Mouse (Mus musculus): ENCODE data around the gene Mad1l1. TPM values are rescaled to one million over a fixed set of nuclear protein-coding genes. Genes with fewer than 3 reads are reported as not detected.
A peak's percentile ranks its signal among the peaks of the same experiment; 100 is the strongest.

The Mad1l1 gene
- polyA plus RNA-seq, 1 experiment from 2014 or later, result 43.7 TPM

- WGBS, result 88% methylated on average over 3 of the region's 3 CpGs
- ATAC-seq (replicated peaks; ENCODE audit: insufficient number of reproducible peaks, low FRiP score, low TSS enrichment, low read depth), result no peak
- H3K4me2 ChIP-seq (ENCODE audit: low read depth, low read length), result no peak overlapping the region
Measured at GRCm38 (mm10) chr5:139991531-139991930, 329.8 kb downstream of the Mad1l1 start.

GRCm38 (mm10) chr5:139985073-139985746, 336.1 kb downstream of the Mad1l1 start:
- H3K36me3 ChIP-seq (replicated peaks; ENCODE audit: control insufficient read depth, insufficient read depth, low read depth, low read length), result no peaks in the 10 kb centered on the region
- H3K4me2 ChIP-seq (ENCODE audit: low read depth, low read length), result no peak overlapping the region
- ATAC-seq (replicated peaks; ENCODE audit: insufficient number of reproducible peaks, low FRiP score, low TSS enrichment, low read depth) (no peak), DNase-seq (ENCODE audit: low spot score) (no peak)
- H3K4me1 ChIP-seq (ENCODE audit: control insufficient read depth, insufficient read depth, low read length), result no peaks in the 10 kb centered on the region
- no peak overlapping the region for H3K9ac ChIP-seq (replicated peaks; ENCODE audit: low read length)
- H3K27ac ChIP-seq (replicated peaks; ENCODE audit: low read depth, low read length), result no peak overlapping the region
- no peaks in the 10 kb centered on the region for H3K27me3 ChIP-seq (ENCODE audit: control insufficient read depth, insufficient read depth, low read length)
- peaks cover 2% of the 10 kb centered on the region; the same call in 1 of the 2 replicates for H3K9me3 ChIP-seq (replicated peaks; ENCODE audit: control insufficient read depth, low read length)
- no peak overlapping the region for H3K4me3 ChIP-seq (ENCODE audit: low read depth, low read length)
- 37% methylated on average over 18 of the region's 18 CpGs for WGBS

More at GRCm38 (mm10) chr5:139991531-139991930, 329.8 kb downstream of the Mad1l1 start:
- Histone ChIP-seq H3K27ac (replicated peaks; ENCODE audit: low read depth, low read length) (no peak overlapping the region), H3K36me3 (replicated peaks; ENCODE audit: control insufficient read depth, insufficient read depth, low read depth, low read length) (no peaks in the 10 kb centered on the region), H3K4me3 (ENCODE audit: low read depth, low read length) (no peak overlapping the region), H3K4me1 (ENCODE audit: control insufficient read depth, insufficient read depth, low read length) (no peaks in the 10 kb centered on the region), H3K9ac (replicated peaks; ENCODE audit: low read length) (no peak overlapping the region), H3K9me3 (replicated peaks; ENCODE audit: control insufficient read depth, low read length) (peaks cover 2% of the 10 kb centered on the region; the same call in 1 of the 2 replicates), H3K27me3 (ENCODE audit: control insufficient read depth, insufficient read depth, low read length) (no peaks in the 10 kb centered on the region)
- DNase-seq (ENCODE audit: low spot score), result no peak

GRCm38 (mm10) chr5:139981976-139982375, 339.4 kb downstream of the Mad1l1 start:
- ATAC-seq (replicated peaks; ENCODE audit: insufficient number of reproducible peaks, low FRiP score, low TSS enrichment, low read depth) (no peak), DNase-seq (ENCODE audit: low spot score) (no peak)
- no peak overlapping the region for H3K4me3 ChIP-seq (ENCODE audit: low read depth, low read length)
- no peaks in the 10 kb centered on the region for H3K27me3 ChIP-seq (ENCODE audit: control insufficient read depth, insufficient read depth, low read length)
- H3K9ac ChIP-seq (replicated peaks; ENCODE audit: low read length), result no peak overlapping the region
- 93% methylated on average over 1 of the region's 1 CpGs for WGBS
- no peaks in the 10 kb centered on the region for H3K36me3 ChIP-seq (replicated peaks; ENCODE audit: control insufficient read depth, insufficient read depth, low read depth, low read length)
- no peak overlapping the region for H3K27ac ChIP-seq (replicated peaks; ENCODE audit: low read depth, low read length)
- H3K4me1 ChIP-seq (ENCODE audit: control insufficient read depth, insufficient read depth, low read length), result no peaks in the 10 kb centered on the region
- H3K4me2 ChIP-seq (ENCODE audit: low read depth, low read length), result no peak overlapping the region
- H3K9me3 ChIP-seq (replicated peaks; ENCODE audit: control insufficient read depth, low read length), result no peaks in the 10 kb centered on the region

- Histone ChIP-seq H3K9ac (replicated peaks; ENCODE audit: low read length) (no peak overlapping the region), H3K27me3 (ENCODE audit: control insufficient read depth, insufficient read depth, low read length) (no peaks in the 10 kb centered on the region), H3K36me3 (replicated peaks; ENCODE audit: control insufficient read depth, insufficient read depth, low read depth, low read length) (no peaks in the 10 kb centered on the region), H3K4me1 (ENCODE audit: control insufficient read depth, insufficient read depth, low read length) (no peaks in the 10 kb centered on the region), H3K4me2 (ENCODE audit: low read depth, low read length) (no peak overlapping the region), H3K27ac (replicated peaks; ENCODE audit: low read depth, low read length) (no peak overlapping the region), H3K4me3 (ENCODE audit: low read depth, low read length) (no peak overlapping the region), H3K9me3 (replicated peaks; ENCODE audit: control insufficient read depth, low read length) (no peaks in the 10 kb centered on the region)
- no peak for DNase-seq (ENCODE audit: low spot score)
- 82% methylated on average over 9 of the region's 9 CpGs for WGBS
- no peak for ATAC-seq (replicated peaks; ENCODE audit: insufficient number of reproducible peaks, low FRiP score, low TSS enrichment, low read depth)
Measured at GRCm38 (mm10) chr5:139979371-139979770, 342.0 kb downstream of the Mad1l1 start.

GRCm38 (mm10) chr5:139978525-139979276, 342.7 kb downstream of the Mad1l1 start:
- Histone ChIP-seq H3K27me3 (ENCODE audit: control insufficient read depth, insufficient read depth, low read length) (no peaks in the 10 kb centered on the region), H3K9me3 (replicated peaks; ENCODE audit: control insufficient read depth, low read length) (no peaks in the 10 kb centered on the region), H3K9ac (replicated peaks; ENCODE audit: low read length) (no peak overlapping the region), H3K36me3 (replicated peaks; ENCODE audit: control insufficient read depth, insufficient read depth, low read depth, low read length) (no peaks in the 10 kb centered on the region), H3K4me3 (ENCODE audit: low read depth, low read length) (no peak overlapping the region), H3K4me2 (ENCODE audit: low read depth, low read length) (no peak overlapping the region), H3K4me1 (ENCODE audit: control insufficient read depth, insufficient read depth, low read length) (no peaks in the 10 kb centered on the region), H3K27ac (replicated peaks; ENCODE audit: low read depth, low read length) (no peak overlapping the region)
- 0 out of 2 replicates have a peak, but pooled peaks have one; percentile 29 for ATAC-seq (replicated peaks; ENCODE audit: insufficient number of reproducible peaks, low FRiP score, low TSS enrichment, low read depth)
- 9% methylated on average over 13 of the region's 13 CpGs for WGBS
- peak; percentile 66 for DNase-seq (ENCODE audit: low spot score)

GRCm38 (mm10) chr5:139977476-139977875, 343.9 kb downstream of the Mad1l1 start:
- Histone ChIP-seq H3K36me3 (replicated peaks; ENCODE audit: control insufficient read depth, insufficient read depth, low read depth, low read length) (no peaks in the 10 kb centered on the region), H3K27me3 (ENCODE audit: control insufficient read depth, insufficient read depth, low read length) (no peaks in the 10 kb centered on the region), H3K9ac (replicated peaks; ENCODE audit: low read length) (no peak overlapping the region), H3K4me2 (ENCODE audit: low read depth, low read length) (no peak overlapping the region), H3K9me3 (replicated peaks; ENCODE audit: control insufficient read depth, low read length) (no peaks in the 10 kb centered on the region), H3K27ac (replicated peaks; ENCODE audit: low read depth, low read length) (no peak overlapping the region), H3K4me3 (ENCODE audit: low read depth, low read length) (no peak overlapping the region), H3K4me1 (ENCODE audit: control insufficient read depth, insufficient read depth, low read length) (no peaks in the 10 kb centered on the region)
- DNase-seq (ENCODE audit: low spot score), result no peak
- 54% methylated on average over 8 of the region's 8 CpGs for WGBS
- no peak for ATAC-seq (replicated peaks; ENCODE audit: insufficient number of reproducible peaks, low FRiP score, low TSS enrichment, low read depth)

- H3K27ac ChIP-seq (replicated peaks; ENCODE audit: low read depth, low read length), result no peak overlapping the region
- no peak for ATAC-seq (replicated peaks; ENCODE audit: insufficient number of reproducible peaks, low FRiP score, low TSS enrichment, low read depth)
- no peak for DNase-seq (ENCODE audit: low spot score)
- WGBS, result 75% methylated on average over 4 of the region's 4 CpGs
- H3K27me3 ChIP-seq (ENCODE audit: control insufficient read depth, insufficient read depth, low read length), result no peaks in the 10 kb centered on the region
- no peak overlapping the region for H3K4me3 ChIP-seq (ENCODE audit: low read depth, low read length)
- H3K9me3 ChIP-seq (replicated peaks; ENCODE audit: control insufficient read depth, low read length), result no peaks in the 10 kb centered on the region
- no peak overlapping the region for H3K9ac ChIP-seq (replicated peaks; ENCODE audit: low read length)
- no peaks in the 10 kb centered on the region for H3K36me3 ChIP-seq (replicated peaks; ENCODE audit: control insufficient read depth, insufficient read depth, low read depth, low read length)
- H3K4me2 ChIP-seq (ENCODE audit: low read depth, low read length), result no peak overlapping the region
- H3K4me1 ChIP-seq (ENCODE audit: control insufficient read depth, insufficient read depth, low read length), result no peaks in the 10 kb centered on the region
Measured at GRCm38 (mm10) chr5:139976584-139976983, 344.8 kb downstream of the Mad1l1 start.

- ATAC-seq (replicated peaks; ENCODE audit: insufficient number of reproducible peaks, low FRiP score, low TSS enrichment, low read depth), result no peak
- no peak overlapping the region for H3K4me3 ChIP-seq (ENCODE audit: low read depth, low read length)
- DNase-seq (ENCODE audit: low spot score), result no peak
- H3K36me3 ChIP-seq (replicated peaks; ENCODE audit: control insufficient read depth, insufficient read depth, low read depth, low read length), result no peaks in the 10 kb centered on the region
- H3K9me3 ChIP-seq (replicated peaks; ENCODE audit: control insufficient read depth, low read length), result no peaks in the 10 kb centered on the region
- H3K4me1 ChIP-seq (ENCODE audit: control insufficient read depth, insufficient read depth, low read length), result no peaks in the 10 kb centered on the region
- H3K27ac ChIP-seq (replicated peaks; ENCODE audit: low read depth, low read length), result no peak overlapping the region
- no peak overlapping the region for H3K9ac ChIP-seq (replicated peaks; ENCODE audit: low read length)
- H3K27me3 ChIP-seq (ENCODE audit: control insufficient read depth, insufficient read depth, low read length), result no peaks in the 10 kb centered on the region
- WGBS, result 72% methylated on average over 12 of the region's 12 CpGs
- no peak overlapping the region; the same call in 1 of the 2 replicates for H3K4me2 ChIP-seq (ENCODE audit: low read depth, low read length)
Measured at GRCm38 (mm10) chr5:139970186-139970631, 351.1 kb downstream of the Mad1l1 start.
